Mouse (Mus musculus): ENCODE measurements around the gene Cadps. TPM values are rescaled to one million over a fixed set of nuclear protein-coding genes. Genes with fewer than 3 reads are reported as not detected.

Gene Cadps
- polyA plus RNA-seq, 1 experiment from 2014 or later: not detected

- DNase-seq: no peak
- no peak overlapping the region for H3K4me2 ChIP-seq (ENCODE audit: low read depth, low read length)
- TF ChIP-seq CTCF (IDR thresholded peaks at IDR 0.05; ENCODE audit: low read depth): no peak
- no peak for TF ChIP-seq EP300 (IDR thresholded peaks at IDR 0.05; ENCODE audit: low read depth)
- peaks cover 100% of the 10 kb centered on the region for H3K27me3 ChIP-seq (ENCODE audit: insufficient read depth, low read length)
- no peak overlapping the region for H3K27ac ChIP-seq (ENCODE audit: low read depth)
- no peaks in the 10 kb centered on the region for H3K9me3 ChIP-seq (ENCODE audit: low read length)
- no peak overlapping the region for H3K4me3 ChIP-seq (ENCODE audit: low read depth, low read length)
- H3K9ac ChIP-seq (replicated peaks): no peak overlapping the region
- 4% methylated on average over 23 of the region's 23 CpGs for WGBS (ENCODE audit: insufficient replicate concordance)
- no peaks in the 10 kb centered on the region for H3K36me3 ChIP-seq (replicated peaks; ENCODE audit: insufficient read depth, low read length)
- no peak for ATAC-seq
- no peaks in the 10 kb centered on the region for H3K4me1 ChIP-seq (ENCODE audit: insufficient read depth)
Measured at GRCm38 (mm10) chr14:12342458-12343131, 480.3 kb downstream of the Cadps start.

- Histone ChIP-seq H3K9ac (replicated peaks) (no peak overlapping the region), H3K27ac (ENCODE audit: low read depth) (no peak overlapping the region), H3K4me3 (ENCODE audit: low read depth, low read length) (no peak overlapping the region), H3K4me1 (ENCODE audit: insufficient read depth) (no peaks in the 10 kb centered on the region), H3K36me3 (replicated peaks; ENCODE audit: insufficient read depth, low read length) (no peaks in the 10 kb centered on the region), H3K27me3 (ENCODE audit: insufficient read depth, low read length) (peaks cover 100% of the 10 kb centered on the region), H3K4me2 (ENCODE audit: low read depth, low read length) (no peak overlapping the region), H3K9me3 (ENCODE audit: low read length) (no peaks in the 10 kb centered on the region)
- WGBS (ENCODE audit: insufficient replicate concordance): 4% methylated on average over 24 of the region's 24 CpGs
- ATAC-seq: no peak
- no peak for DNase-seq
- TF ChIP-seq EP300 (IDR thresholded peaks at IDR 0.05; ENCODE audit: low read depth) (no peak), CTCF (IDR thresholded peaks at IDR 0.05; ENCODE audit: low read depth) (no peak)
Measured at GRCm38 (mm10) chr14:12341789-12342457, 481.0 kb downstream of the Cadps start.

GRCm38 (mm10) chr14:12341075-12341788, 481.6 kb downstream of the Cadps start:
- no peaks in the 10 kb centered on the region for H3K36me3 ChIP-seq (replicated peaks; ENCODE audit: insufficient read depth, low read length)
- no peak overlapping the region for H3K4me2 ChIP-seq (ENCODE audit: low read depth, low read length)
- 1% methylated on average over 42 of the region's 42 CpGs for WGBS (ENCODE audit: insufficient replicate concordance)
- no peak overlapping the region for H3K27ac ChIP-seq (ENCODE audit: low read depth)
- H3K27me3 ChIP-seq (ENCODE audit: insufficient read depth, low read length): peaks cover 96% of the 10 kb centered on the region
- H3K9me3 ChIP-seq (ENCODE audit: low read length): no peaks in the 10 kb centered on the region
- ATAC-seq (no peak), DNase-seq (no peak)
- TF ChIP-seq EP300 (IDR thresholded peaks at IDR 0.05; ENCODE audit: low read depth) (no peak), CTCF (IDR thresholded peaks at IDR 0.05; ENCODE audit: low read depth) (no peak)
- no peak overlapping the region for H3K4me3 ChIP-seq (ENCODE audit: low read depth, low read length)
- no peak overlapping the region for H3K9ac ChIP-seq (replicated peaks)
- no peaks in the 10 kb centered on the region for H3K4me1 ChIP-seq (ENCODE audit: insufficient read depth)

- DNase-seq (no peak), ATAC-seq (no peak)
- no peak overlapping the region for H3K4me3 ChIP-seq (ENCODE audit: low read depth, low read length)
- no peaks in the 10 kb centered on the region for H3K9me3 ChIP-seq (ENCODE audit: low read length)
- no peaks in the 10 kb centered on the region for H3K36me3 ChIP-seq (replicated peaks; ENCODE audit: insufficient read depth, low read length)
- no peaks in the 10 kb centered on the region for H3K4me1 ChIP-seq (ENCODE audit: insufficient read depth)
- no peak overlapping the region for H3K27ac ChIP-seq (ENCODE audit: low read depth)
- under 1% methylated on average over 19 of the region's 19 CpGs for WGBS (ENCODE audit: insufficient replicate concordance)
- no peak overlapping the region for H3K9ac ChIP-seq (replicated peaks)
- no peak overlapping the region for H3K4me2 ChIP-seq (ENCODE audit: low read depth, low read length)
- TF ChIP-seq CTCF (IDR thresholded peaks at IDR 0.05; ENCODE audit: low read depth) (no peak), EP300 (IDR thresholded peaks at IDR 0.05; ENCODE audit: low read depth) (no peak)
- peaks cover 93% of the 10 kb centered on the region for H3K27me3 ChIP-seq (ENCODE audit: insufficient read depth, low read length)
Measured at GRCm38 (mm10) chr14:12340238-12341074, 482.4 kb downstream of the Cadps start.

GRCm38 (mm10) chr14:12338811-12339565, 483.9 kb downstream of the Cadps start:
- H3K27ac ChIP-seq (ENCODE audit: low read depth): no peak overlapping the region
- DNase-seq: no peak
- no peak overlapping the region for H3K4me3 ChIP-seq (ENCODE audit: low read depth, low read length)
- no peaks in the 10 kb centered on the region for H3K4me1 ChIP-seq (ENCODE audit: insufficient read depth)
- H3K27me3 ChIP-seq (ENCODE audit: insufficient read depth, low read length): peaks cover 82% of the 10 kb centered on the region
- WGBS (ENCODE audit: insufficient replicate concordance): 6% methylated on average over 10 of the region's 10 CpGs
- H3K9ac ChIP-seq (replicated peaks): no peak overlapping the region
- no peaks in the 10 kb centered on the region for H3K36me3 ChIP-seq (replicated peaks; ENCODE audit: insufficient read depth, low read length)
- no peak overlapping the region for H3K4me2 ChIP-seq (ENCODE audit: low read depth, low read length)
- no peaks in the 10 kb centered on the region for H3K9me3 ChIP-seq (ENCODE audit: low read length)
- no peak for ATAC-seq
- no peak for TF ChIP-seq CTCF (IDR thresholded peaks at IDR 0.05; ENCODE audit: low read depth)
- TF ChIP-seq EP300 (IDR thresholded peaks at IDR 0.05; ENCODE audit: low read depth): no peak

Data from liver, postnatal 0 days (tissue).